ENCODE assay signal across 8 mouse cellular contexts in genomic region chr7:18872816-18873215, GRCm38 (mm10). TPM values are rescaled to one million over a fixed set of nuclear protein-coding genes. Genes with fewer than 3 reads are reported as not detected.
DNase-seq lines count a peak whose midpoint lies in the region; ATAC-seq and TF ChIP-seq lines count a peak whose summit lies in the region.

No protein-coding gene starts in this region.

- H3K9me3 ChIP-seq in lung, embryonic 14.5 days (ENCODE audit: low read depth, low read length), result no peaks in the 10 kb centered on the region
- H3K9me3 ChIP-seq in forebrain, embryonic 14.5 days (replicated peaks; ENCODE audit: control insufficient read depth, low read length), result no peaks in the 10 kb centered on the region
- no peaks in the 10 kb centered on the region for H3K9me3 ChIP-seq in liver, embryonic 13.5 days (replicated peaks)
- peaks cover 4% of the 10 kb centered on the region; the same call in 1 of the 2 replicates for H3K9me3 ChIP-seq in stomach, embryonic 16.5 days (replicated peaks; ENCODE audit: control insufficient read depth, low read length)

- 6% methylated on average over 7 of the region's 7 CpGs for WGBS in lung, embryonic 14.5 days
- 2% methylated on average over 7 of the region's 7 CpGs for WGBS in forebrain, embryonic 14.5 days
- WGBS in liver, embryonic 13.5 days (ENCODE audit: insufficient replicate concordance), result 8% methylated on average over 7 of the region's 7 CpGs
- 3% methylated on average over 7 of the region's 7 CpGs for WGBS in stomach, embryonic 16.5 days

- H3K4me1 ChIP-seq in lung, embryonic 14.5 days (ENCODE audit: insufficient read depth), result no peaks in the 10 kb centered on the region
- no peaks in the 10 kb centered on the region for H3K4me1 ChIP-seq in forebrain, embryonic 14.5 days (ENCODE audit: control insufficient read depth, insufficient read depth, low read length)
- 0 out of 2 replicates have a peak, but pooled peaks cover 4% of the 10 kb centered on the region for H3K4me1 ChIP-seq in liver, embryonic 13.5 days (replicated peaks)
- H3K4me1 ChIP-seq in stomach, embryonic 16.5 days (ENCODE audit: control insufficient read depth, insufficient read depth, low read length), result peaks cover 5% of the 10 kb centered on the region

- peak overlapping the region; percentile 34 for H3K4me3 ChIP-seq in lung, embryonic 14.5 days (ENCODE audit: low read depth, low read length)
- peak overlapping the region; percentile 34 for H3K4me3 ChIP-seq in forebrain, embryonic 14.5 days (ENCODE audit: low read depth, low read length)
- peak overlapping the region; percentile 28; the same call in 1 of the 2 replicates for H3K4me3 ChIP-seq in liver, embryonic 13.5 days (replicated peaks)
- peak overlapping the region; percentile 49 for H3K4me3 ChIP-seq in stomach, embryonic 16.5 days (replicated peaks; ENCODE audit: low read length)

- H3K27me3 ChIP-seq in lung, embryonic 14.5 days (ENCODE audit: insufficient read depth, low read length), result no peaks in the 10 kb centered on the region
- H3K27me3 ChIP-seq in forebrain, embryonic 14.5 days (replicated peaks; ENCODE audit: control insufficient read depth, insufficient read depth, low read length), result no peaks in the 10 kb centered on the region
- H3K27me3 ChIP-seq in liver, embryonic 13.5 days, result peaks cover 8% of the 10 kb centered on the region
- peaks cover 3% of the 10 kb centered on the region; the same call in 1 of the 2 replicates for H3K27me3 ChIP-seq in stomach, embryonic 16.5 days (ENCODE audit: control insufficient read depth, insufficient read depth, low read length)

- no peak overlapping the region; the same call in 1 of the 2 replicates for H3K9ac ChIP-seq in lung, embryonic 14.5 days
- peak overlapping the region; percentile 56 for H3K9ac ChIP-seq in forebrain, embryonic 14.5 days (ENCODE audit: low read length)
- no peak overlapping the region for H3K9ac ChIP-seq in liver, embryonic 13.5 days
- H3K9ac ChIP-seq in stomach, embryonic 16.5 days (ENCODE audit: low read length), result peak overlapping the region; percentile 67

- H3K36me3 ChIP-seq in lung, embryonic 14.5 days (ENCODE audit: insufficient read depth), result no peaks in the 10 kb centered on the region
- no peaks in the 10 kb centered on the region for H3K36me3 ChIP-seq in forebrain, embryonic 14.5 days (ENCODE audit: control insufficient read depth, insufficient read depth, low read length)
- H3K36me3 ChIP-seq in liver, embryonic 13.5 days, result no peaks in the 10 kb centered on the region
- no peaks in the 10 kb centered on the region for H3K36me3 ChIP-seq in stomach, embryonic 16.5 days (ENCODE audit: control insufficient read depth, insufficient read depth, low read length)

- TF ChIP-seq CTCF in lung, embryonic 14.5 days (IDR thresholded peaks at IDR 0.05; ENCODE audit: low read depth), result no peak

- 0 out of 2 replicates have a peak, but pooled peaks have one; percentile 25 for ATAC-seq in lung, embryonic 14.5 days (ENCODE audit: insufficient read depth)
- ATAC-seq in forebrain, embryonic 14.5 days, result peak; percentile 64
- ATAC-seq in liver, embryonic 13.5 days (ENCODE audit: low read depth), result no peak
- ATAC-seq in stomach, embryonic 16.5 days (ENCODE audit: insufficient read depth, low FRiP score), result no peak

- no peak for DNase-seq in lung, embryonic 14.5 days
- DNase-seq in lung, postnatal 36 days, result no peak
- no peak for DNase-seq in forebrain, embryonic 14.5 days (ENCODE audit: low spot score)
- DNase-seq in liver, embryonic 13.5 days, result no peak
- DNase-seq in thymus, postnatal 14 days, result no peak
- no peak for DNase-seq in layer of hippocampus, adult 9-11 months
- DNase-seq in urinary bladder, postnatal 36 days (ENCODE audit: low spot score in 2 of 2), result no peak

- peak overlapping the region; percentile 69 for H3K4me2 ChIP-seq in lung, embryonic 14.5 days
- peak overlapping the region; percentile 89 for H3K4me2 ChIP-seq in forebrain, embryonic 14.5 days (ENCODE audit: low read length)
- peak overlapping the region; percentile 48 for H3K4me2 ChIP-seq in liver, embryonic 13.5 days
- peak overlapping the region; percentile 95 for H3K4me2 ChIP-seq in stomach, embryonic 16.5 days (ENCODE audit: low read depth, low read length)

- no peak overlapping the region for H3K27ac ChIP-seq in lung, embryonic 14.5 days (ENCODE audit: low read depth)
- no peak overlapping the region for H3K27ac ChIP-seq in forebrain, embryonic 14.5 days (ENCODE audit: low read depth, low read length)
- H3K27ac ChIP-seq in liver, embryonic 13.5 days, result no peak overlapping the region
- no peak overlapping the region for H3K27ac ChIP-seq in stomach, embryonic 16.5 days (ENCODE audit: low read length)

RNA-seq across cellular contexts. Expression of gene Pglyrp1, which starts 1.7 kb away (rescaled TPM):
- 2.5 and 2.6 TPM in 2 replicates for polyA plus RNA-seq in lung, embryonic 14.5 days (2014; fragmentation: Nextera tagmentation; extraction: Ambion mirVana)
- 19.1 and 20.9 TPM in 2 replicates for polyA plus RNA-seq in forebrain, embryonic 14.5 days (2014; fragmentation: Nextera tagmentation; extraction: Ambion mirVana)
- 10.8 and 13.3 TPM in 2 replicates for polyA plus RNA-seq in liver, embryonic 13.5 days (2015; fragmentation: Nextera tagmentation; extraction: Ambion mirVana)
- polyA plus RNA-seq in stomach, embryonic 16.5 days (2015; fragmentation: Nextera tagmentation; extraction: Ambion mirVana), result 119 and 175 TPM in 2 replicates

RNA-seq across cellular contexts. Expression of gene Mill2, which starts 33.0 kb away (rescaled TPM):
- 0.81 and 0.92 TPM in 2 replicates for polyA plus RNA-seq in lung, embryonic 14.5 days (2014; fragmentation: Nextera tagmentation; extraction: Ambion mirVana)
- 0.29 and 0.41 TPM in 2 replicates for polyA plus RNA-seq in forebrain, embryonic 14.5 days (2014; fragmentation: Nextera tagmentation; extraction: Ambion mirVana)
- 0.08 and 0.20 TPM in 2 replicates for polyA plus RNA-seq in liver, embryonic 13.5 days (2015; fragmentation: Nextera tagmentation; extraction: Ambion mirVana)
- polyA plus RNA-seq in stomach, embryonic 16.5 days (2015; fragmentation: Nextera tagmentation; extraction: Ambion mirVana), result 1.3 and 2.1 TPM in 2 replicates

RNA-seq across cellular contexts. Expression of gene Ccdc61, which starts 37.4 kb away (rescaled TPM):
- 20.4 and 24.7 TPM in 2 replicates for polyA plus RNA-seq in lung, embryonic 14.5 days (2014; fragmentation: Nextera tagmentation; extraction: Ambion mirVana)
- polyA plus RNA-seq in forebrain, embryonic 14.5 days (2014; fragmentation: Nextera tagmentation; extraction: Ambion mirVana), result 17.4 and 19.0 TPM in 2 replicates
- 10.7 and 12.3 TPM in 2 replicates for polyA plus RNA-seq in liver, embryonic 13.5 days (2015; fragmentation: Nextera tagmentation; extraction: Ambion mirVana)
- polyA plus RNA-seq in stomach, embryonic 16.5 days (2015; fragmentation: Nextera tagmentation; extraction: Ambion mirVana), result 16.7 and 21.2 TPM in 2 replicates

RNA-seq across cellular contexts. Expression of gene Psg17, which starts 51.4 kb away (rescaled TPM):
- 0.08 TPM in 1 of 2 replicates, not detected in the other for polyA plus RNA-seq in lung, embryonic 14.5 days (2014; fragmentation: Nextera tagmentation; extraction: Ambion mirVana)
- polyA plus RNA-seq in forebrain, embryonic 14.5 days (2014; fragmentation: Nextera tagmentation; extraction: Ambion mirVana), result 0.10 TPM in 1 of 2 replicates, not detected in the other
- not detected in 2 replicates for polyA plus RNA-seq in liver, embryonic 13.5 days (2015; fragmentation: Nextera tagmentation; extraction: Ambion mirVana)
- 0.10 TPM in 1 of 2 replicates, not detected in the other for polyA plus RNA-seq in stomach, embryonic 16.5 days (2015; fragmentation: Nextera tagmentation; extraction: Ambion mirVana)

RNA-seq across cellular contexts. Expression of gene Nova2, which starts 52.9 kb away (rescaled TPM):
- 1.2 TPM in 2 replicates for polyA plus RNA-seq in lung, embryonic 14.5 days (2014; fragmentation: Nextera tagmentation; extraction: Ambion mirVana)
- 13.1 and 15.7 TPM in 2 replicates for polyA plus RNA-seq in forebrain, embryonic 14.5 days (2014; fragmentation: Nextera tagmentation; extraction: Ambion mirVana)
- polyA plus RNA-seq in liver, embryonic 13.5 days (2015; fragmentation: Nextera tagmentation; extraction: Ambion mirVana), result 0.08 TPM in 2 replicates
- 0.39 and 0.62 TPM in 2 replicates for polyA plus RNA-seq in stomach, embryonic 16.5 days (2015; fragmentation: Nextera tagmentation; extraction: Ambion mirVana)

Comparison
In these comparisons a context has a peak if more than half of its experiments do, and no peak if none do; other contexts are left out.
1. ATAC-seq: peak in lung, embryonic 14.5 days (single experiment) and forebrain, embryonic 14.5 days (single experiment); none in liver, embryonic 13.5 days (single experiment) and stomach, embryonic 16.5 days (single experiment).
2. H3K9ac ChIP-seq: peak in forebrain, embryonic 14.5 days (single experiment) and stomach, embryonic 16.5 days (single experiment); none in lung, embryonic 14.5 days (single experiment) and liver, embryonic 13.5 days (single experiment).
3. Peak in every context shown above with its lines, with median percentiles within 50 percentile points of each other: H3K4me2 ChIP-seq and H3K4me3 ChIP-seq.